Mouse (Mus musculus) MN1 (cell line): ENCODE measurements around the gene Arrdc5.

ENCODE experiments used
- DNase-seq: peaks from one replicate; pipeline ENCODE4 v3.0.0-alpha.2; 2016; ENCODE audit warnings: low spot score

Arrdc5 gene

DNA sequence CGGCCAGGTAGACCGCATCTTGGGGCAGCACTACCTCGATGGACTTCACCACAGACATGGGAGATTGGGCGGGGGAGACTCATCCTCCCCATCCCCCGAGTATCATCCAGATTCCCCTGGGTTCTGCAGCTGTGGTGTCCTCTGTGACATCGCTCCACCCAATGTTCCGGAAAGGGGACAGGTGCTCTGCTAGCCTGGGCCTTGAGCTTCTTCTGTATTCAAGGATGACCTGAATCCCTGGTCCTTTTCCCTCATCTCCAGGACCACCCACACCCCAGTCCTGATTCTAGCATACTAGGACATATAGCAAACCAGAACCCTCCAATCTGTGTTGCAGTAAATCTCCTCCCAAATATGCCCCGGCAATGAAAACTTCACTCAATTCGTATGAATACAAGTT lies at the start of gene Arrdc5:
Arrdc5 (minus strand) TSS at position 101 of the 400 bp plus-strand sequence.
- no peak for DNase-seq

DNA sequence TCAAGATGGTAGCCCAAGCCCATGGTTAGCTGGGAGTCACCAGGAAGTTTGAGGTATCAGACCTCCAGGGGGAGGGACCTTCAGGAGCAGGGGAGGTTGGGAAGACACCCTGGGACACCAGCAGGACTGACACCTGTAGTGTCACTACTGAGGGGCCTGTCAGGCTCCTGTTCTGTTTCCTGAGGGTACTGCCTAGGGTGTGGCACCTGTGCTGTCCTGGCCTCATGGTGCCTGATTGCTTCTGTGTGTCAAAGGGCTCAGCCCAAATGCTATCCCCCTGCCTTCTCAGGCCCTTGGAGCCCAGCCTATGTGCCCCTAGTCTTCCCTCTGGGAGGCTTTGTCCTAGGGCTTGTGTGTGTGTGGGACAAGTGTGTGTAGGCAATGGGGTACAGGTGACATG lies 48.5 kb upstream of the Arrdc5 start:
- no peak for DNase-seq

DNA sequence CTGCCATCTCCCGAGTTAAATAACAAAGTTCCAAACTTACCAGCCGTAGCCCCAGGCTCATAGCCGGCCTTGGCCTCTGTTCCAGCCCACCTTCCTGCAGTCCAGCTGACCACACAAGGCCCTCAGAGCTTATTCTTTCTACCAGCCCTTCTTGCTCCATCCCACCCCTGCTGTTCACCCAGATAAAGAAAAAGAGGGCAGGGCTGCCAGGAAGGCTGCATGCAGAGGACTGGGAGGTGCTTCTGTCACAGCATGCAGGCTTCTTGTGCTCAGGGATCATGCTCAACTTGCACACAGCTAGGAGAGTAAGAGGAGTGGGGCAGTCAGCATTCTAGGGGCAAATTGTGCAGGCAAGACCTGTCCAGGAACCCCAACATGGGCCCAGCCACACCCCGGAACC lies 48.0 kb upstream of the Arrdc5 start:
- no peak for DNase-seq

DNA sequence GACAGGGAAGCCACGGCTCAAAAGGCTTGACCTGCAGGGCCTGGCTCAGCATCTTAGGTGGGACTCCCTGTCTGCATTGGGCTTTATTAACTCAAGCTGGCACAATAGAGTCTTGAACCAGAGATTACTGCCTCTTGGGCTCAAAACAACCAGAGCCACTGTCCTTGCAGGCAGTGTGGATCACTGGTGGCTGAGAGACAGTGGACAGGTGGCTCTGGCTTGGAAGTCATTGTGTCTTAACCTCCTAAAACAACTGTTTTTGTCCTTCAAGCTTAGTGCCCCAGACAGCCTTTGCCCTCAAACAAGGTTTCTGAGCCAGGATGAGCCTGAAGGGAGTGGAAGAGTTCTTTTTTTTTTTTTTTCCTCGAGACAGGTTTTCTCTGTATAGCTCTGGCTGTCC lies 45.3 kb upstream of the Arrdc5 start:
- no peak for DNase-seq

DNA sequence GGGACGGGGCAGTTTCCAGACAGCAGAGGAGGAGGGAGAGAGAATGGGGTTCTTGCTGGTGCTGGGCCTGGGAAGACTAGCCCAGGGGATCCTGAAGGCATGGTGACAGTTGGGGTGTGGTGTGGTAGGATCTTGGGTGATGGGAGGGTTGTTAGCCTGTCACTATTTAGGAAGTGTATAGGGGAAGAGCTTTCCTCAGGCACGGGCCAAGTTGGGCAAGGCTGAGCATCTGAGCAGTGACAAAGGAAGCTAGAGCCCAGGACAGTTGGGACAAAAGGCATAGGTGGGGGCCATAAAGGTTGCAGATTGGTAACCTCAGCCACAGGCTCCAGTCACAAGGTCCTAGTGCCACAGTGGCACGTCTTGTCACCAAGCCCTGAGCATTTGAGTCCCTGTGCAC lies 43.4 kb upstream of the Arrdc5 start:
- DNase-seq, result no peak

DNA sequence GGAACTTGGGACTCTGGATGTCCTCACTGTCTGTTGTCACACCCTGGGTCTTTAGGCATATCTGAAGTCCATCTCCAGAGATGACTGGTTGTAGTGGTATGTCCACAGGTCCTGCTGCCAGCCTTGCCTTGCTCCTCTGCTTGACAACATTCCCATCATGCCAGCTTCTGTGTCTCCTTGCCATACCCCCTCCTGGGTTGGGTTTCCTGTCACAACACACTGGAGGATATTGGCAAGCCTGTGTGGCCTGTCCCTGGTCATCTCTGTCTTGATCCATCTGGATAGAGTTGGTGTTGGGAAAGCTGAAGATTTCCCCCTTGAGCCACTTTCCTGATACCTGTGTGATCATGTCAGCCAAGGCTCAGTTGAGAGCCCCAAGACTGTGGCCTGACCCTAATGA lies 40.6 kb upstream of the Arrdc5 start:
- no peak for DNase-seq

DNA sequence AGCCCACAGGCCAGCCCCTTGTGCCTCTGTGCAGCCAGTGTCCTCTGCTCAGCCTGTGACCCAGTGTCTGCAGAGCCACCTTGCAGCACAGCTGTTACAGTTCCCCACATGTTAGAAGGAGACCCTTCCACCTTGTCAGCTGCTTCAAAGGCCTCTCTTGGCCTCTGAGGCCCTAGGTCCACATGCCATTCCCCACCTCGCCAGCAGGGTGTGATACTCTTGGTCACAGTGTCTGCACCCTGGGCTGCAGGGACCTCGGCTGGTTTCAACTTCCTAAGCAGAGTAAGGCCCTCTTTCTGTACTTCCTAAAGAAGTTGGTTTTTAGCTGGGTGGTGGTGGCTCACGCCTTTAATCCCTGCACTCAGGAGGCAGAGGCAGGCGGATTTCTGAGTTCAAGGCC lies 38.8 kb upstream of the Arrdc5 start:
- DNase-seq, result peak; percentile 46

DNA sequence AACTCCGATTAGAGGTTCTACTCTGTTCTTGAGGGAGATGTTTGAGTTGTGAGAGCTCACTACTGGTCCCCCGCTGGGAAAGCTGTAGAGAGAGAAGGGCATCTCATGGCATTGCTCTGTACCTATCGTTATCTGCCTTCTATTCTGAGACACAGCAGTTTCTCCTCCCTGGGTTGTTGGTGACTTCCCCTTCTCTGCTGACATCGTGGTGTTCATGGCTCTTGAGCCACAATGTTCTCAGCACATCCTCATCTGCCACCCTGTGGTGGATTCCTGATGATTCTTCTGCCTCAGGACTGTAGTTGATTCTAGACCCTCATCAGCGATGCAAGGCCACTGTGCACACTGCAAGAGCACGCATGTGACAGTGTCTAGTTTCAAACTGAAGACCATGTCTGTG lies 37.7 kb upstream of the Arrdc5 start:
- DNase-seq, result no peak

DNA sequence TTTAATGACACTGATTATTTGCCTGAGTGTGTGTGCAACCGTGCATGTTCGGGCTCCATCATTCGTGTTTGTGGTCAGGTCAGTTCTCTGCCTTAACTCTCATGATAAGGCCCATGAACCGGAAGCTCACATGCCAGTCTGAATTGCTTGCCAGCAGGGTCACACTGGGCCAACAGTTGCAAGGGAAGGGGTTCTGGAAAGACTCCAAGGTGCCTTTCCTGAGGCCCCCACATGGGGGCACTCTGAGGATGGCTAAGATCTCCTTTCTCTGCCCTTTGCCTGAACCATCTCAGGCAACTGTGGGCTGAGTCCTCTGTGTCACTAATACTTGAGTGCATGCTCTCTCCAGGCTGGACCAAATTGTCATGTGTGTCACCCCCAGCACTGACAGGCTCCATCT lies 37.1 kb upstream of the Arrdc5 start:
- DNase-seq, result peak; percentile 79

DNA sequence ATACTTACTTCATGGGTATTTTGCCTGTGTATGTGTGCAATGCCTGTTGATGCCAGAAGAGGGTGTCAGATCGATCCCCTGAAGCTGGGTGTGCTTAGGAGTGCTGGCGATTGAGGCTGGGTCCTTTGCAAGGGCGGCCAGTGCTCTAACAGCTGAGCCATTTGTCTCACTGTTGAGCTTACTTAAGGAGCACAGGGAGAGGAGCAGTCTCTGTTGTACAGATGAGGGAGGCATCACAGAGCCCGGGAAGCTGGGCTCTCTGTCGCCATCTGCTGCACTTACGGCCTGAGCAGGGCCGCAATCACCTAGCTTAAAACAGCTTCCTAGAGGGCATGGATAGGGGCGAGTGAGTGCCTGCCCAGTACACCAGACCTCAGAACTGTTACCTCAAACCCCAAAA lies 32.9 kb upstream of the Arrdc5 start:
- no peak for DNase-seq

DNA sequence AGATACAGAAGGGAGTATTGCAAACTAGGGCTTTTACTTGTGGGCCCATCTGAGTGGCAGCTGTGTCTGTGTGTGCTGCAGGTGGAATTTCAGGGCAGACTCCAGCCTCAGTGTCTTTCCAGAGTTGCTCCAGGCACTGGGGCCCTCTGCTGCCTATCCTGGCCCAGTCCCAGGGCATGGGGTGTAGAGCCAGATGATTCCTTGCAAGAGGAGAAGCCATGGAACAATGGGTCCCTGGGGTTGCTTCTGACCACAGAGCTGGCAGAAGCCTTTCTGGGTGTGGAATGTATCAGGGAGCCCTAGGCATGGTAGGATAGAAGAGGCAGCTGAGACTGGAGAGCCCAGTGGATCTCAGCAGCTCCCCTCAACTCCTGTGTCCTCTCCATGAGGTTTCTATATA lies 31.2 kb upstream of the Arrdc5 start:
- no peak for DNase-seq

DNA sequence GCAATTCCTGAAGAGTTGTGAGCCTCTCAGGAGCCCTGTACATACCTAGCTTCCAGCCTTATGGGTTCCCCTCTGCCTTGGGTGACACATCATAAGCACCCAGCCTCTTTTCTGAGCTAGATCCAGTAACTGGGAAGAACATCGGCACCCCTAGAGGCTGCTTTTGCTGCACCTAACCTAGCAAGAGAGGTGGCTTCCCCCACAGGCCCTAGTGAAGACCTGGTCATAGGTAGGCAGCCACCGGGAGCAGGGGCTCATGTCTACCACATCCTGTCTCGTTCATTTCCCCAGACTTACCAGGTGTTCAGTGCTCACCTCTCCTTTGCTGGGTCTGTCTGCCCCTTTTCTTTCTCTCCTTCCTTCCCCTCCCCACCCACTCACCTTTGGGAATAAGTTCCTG lies 30.3 kb upstream of the Arrdc5 start:
- DNase-seq, result no peak

DNA sequence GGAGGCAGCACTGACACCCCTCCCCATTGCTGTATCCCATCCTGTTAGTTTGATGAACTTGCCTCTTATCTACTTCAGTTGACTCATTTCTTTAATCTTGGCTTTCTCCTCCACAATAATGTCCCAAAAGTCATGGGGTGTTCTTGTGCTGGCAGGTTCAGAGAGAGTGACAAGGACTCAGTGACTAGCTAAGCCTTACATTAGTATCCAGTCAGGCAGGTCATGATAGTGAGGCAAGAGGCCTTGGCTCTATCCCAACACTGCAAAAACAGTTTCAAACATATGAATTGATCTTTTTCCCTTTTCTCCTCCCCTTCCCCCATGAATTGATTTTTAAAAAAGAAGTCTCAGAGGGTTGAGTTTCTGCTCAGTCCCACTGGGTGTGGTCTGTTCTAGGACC lies 29.2 kb upstream of the Arrdc5 start:
- no peak for DNase-seq

DNA sequence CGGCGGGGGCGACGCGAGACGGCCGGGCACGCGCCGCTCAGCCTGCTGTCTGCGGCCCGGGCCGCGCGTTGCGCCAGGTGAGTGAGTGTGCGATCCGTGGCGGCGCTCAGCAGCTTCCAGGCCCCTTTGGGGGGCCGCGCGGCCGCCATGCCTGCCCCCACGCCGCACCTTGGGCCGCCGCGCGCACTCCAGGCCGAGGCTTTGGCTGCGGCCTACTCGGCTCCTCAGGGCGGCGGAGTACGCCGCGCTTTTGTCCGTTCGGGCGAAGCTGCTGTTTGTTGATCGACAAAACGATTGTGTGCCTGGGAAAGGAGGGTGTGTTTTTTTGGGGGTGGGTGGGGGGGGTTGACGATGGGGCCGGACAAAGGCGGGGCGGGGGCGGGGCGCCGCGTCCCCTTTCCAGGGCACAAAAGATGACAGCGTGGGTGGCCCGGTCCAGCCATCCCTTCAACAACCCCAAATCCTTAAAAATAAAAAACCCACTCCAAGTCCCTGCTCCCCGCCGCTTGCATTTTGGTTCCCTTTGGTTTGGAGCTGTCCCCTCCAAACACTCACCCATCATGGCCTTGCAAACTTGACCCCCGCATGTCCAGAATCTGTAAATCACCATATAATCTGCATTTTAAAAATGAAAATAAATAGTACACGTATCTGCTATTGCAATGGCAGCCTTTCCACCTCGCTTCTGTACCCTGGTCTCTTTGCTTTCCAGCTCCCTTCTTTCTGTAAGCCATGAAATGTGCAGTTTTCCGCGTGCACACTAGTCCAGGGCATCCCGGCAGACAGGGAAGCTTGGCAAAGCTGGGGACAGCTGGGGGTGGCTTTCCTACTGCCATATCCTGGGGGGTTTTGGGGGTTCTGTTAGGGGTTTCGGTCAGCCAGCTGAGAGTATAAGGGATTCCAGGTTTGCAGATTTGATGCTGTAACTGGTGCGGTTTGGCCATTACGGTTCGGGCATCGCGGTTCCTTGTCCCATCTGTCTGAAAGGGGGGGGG lies 26.4 kb upstream of the Arrdc5 start:
- DNase-seq, result peak; percentile 35

DNA sequence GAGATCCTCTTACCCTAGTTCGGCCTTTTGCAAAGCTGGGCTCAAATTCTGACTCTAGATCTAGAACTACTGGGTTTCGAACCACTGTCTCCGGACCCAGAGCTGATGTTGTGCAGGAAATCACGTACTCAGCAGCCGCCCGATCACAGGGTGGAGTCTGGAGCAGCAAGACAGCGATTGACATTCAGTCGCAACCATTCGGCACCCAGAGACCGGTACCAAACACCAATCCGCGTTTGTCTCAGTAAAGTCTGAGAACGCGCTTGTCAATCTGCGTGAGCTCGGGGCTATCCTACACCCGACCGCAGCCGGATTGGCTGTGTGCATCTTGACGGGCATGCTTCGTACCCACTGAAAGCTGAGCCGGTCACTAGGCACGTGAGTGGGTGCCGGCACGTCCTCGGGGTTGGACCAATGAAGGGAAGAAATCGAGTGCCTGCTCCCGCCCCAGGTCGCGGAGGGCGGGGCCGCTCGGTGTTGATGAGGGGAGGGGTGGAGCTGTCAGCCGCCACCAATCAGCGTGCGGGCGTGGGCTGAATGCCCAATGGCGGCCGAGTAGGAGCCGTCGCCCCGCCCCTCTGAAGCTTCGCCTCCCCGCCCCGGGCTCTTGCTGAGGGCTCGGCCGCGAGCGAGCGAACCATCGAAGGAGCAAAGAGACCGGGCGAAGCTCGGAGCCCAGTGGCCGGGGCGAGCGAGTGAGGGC lies 25.5 kb upstream of the Arrdc5 start, which contains the start of gene Kdm4b:
Kdm4b (plus strand) TSS at position 613 of the 703 bp plus-strand sequence.
- DNase-seq, result peak; percentile 100

DNA sequence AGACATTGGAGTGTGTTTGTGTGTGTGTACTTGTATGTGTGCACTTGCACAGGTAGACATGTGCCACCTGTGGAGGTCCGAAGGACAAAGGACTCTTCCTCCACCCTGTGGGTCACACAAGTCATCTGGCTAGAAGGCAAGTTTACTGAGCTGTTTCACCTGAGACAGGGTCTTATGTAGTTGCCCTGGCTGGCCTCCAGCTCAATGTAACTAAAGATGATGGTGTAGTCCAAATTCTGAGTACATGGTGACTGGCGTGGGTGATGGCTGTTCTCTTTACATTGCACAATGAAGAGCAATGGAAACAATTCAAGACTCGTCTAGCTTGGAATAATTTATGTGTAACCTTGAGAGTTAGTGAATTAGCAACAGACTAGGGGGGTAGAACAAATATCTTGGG lies 24.3 kb upstream of the Arrdc5 start:
- DNase-seq, result peak; percentile 33

DNA sequence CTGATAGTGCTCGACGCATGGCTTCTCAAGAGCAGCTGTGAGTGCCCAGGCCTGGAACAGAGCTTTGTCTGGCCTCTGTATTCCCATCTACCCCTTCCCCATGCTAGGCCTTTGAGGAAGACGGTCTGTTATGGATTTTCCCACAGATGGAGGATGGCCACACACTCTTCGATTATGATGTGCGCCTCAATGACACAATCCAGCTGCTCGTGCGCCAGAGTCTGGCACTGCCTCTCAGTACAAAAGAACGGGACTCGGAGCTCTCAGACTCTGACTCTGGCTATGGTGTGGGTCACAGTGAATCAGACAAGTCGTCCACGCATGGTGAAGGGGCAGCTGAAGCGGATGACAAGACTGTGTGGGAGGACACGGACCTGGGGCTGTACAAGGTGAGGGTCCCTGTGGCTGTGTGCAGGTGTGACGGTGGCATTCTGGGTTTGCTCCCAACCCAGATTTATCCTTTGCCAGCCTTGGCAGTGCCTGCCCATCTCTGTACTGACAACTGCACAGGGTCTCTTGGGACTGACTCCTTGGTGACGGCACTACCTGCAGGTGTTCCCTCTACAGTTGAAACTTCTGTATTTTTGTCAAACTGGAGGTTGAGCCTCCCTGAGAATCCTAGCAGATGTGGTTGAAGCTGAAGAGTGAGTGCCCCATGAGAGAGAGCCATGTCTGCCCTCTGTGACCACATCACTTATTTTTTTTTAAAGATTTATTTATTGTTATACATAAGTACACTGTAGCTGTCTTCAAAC lies 9.3 kb upstream of the Arrdc5 start:
- DNase-seq, result no peak

DNA sequence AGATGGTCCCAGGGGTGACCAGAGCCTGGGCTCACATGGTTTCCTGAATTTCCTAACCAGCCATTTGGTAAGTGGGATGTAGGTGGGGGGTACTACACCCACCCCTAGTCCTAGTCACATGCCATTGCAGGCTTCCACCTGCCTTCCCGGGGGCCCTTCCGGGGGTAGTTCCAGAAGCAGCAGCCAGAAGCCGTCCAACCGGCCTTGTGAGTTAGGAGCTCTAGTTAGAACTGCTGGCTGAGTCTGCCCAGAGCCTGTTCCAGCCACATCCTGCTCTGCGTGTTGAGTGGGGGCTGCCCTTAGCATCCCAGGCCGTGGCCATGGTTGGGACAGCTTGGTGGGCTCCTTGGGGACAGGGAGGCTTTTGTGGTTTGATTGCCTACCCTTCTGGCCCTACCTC lies 8.0 kb upstream of the Arrdc5 start:
- no peak for DNase-seq

DNA sequence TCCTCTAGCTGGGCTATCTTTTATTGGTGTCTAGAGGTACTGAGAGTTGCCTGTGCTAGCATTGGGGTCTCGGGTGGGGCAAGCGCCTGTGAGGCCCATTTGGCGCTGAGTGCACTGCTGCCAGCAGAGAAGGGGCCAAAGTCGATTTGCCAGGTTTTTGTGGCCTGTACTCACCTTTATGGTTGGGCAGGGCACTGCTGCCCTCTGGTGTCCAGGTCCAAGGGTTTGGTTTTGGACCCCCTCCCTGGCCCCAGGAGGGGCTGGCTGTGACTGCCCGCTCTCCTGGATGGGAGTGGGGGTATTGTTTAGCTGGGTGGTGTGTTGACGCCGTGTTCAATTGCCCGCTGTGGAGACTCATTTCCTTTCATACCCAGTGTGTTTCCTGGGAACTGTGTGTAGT lies 5.7 kb upstream of the Arrdc5 start:
- DNase-seq, result peak; percentile 40

DNA sequence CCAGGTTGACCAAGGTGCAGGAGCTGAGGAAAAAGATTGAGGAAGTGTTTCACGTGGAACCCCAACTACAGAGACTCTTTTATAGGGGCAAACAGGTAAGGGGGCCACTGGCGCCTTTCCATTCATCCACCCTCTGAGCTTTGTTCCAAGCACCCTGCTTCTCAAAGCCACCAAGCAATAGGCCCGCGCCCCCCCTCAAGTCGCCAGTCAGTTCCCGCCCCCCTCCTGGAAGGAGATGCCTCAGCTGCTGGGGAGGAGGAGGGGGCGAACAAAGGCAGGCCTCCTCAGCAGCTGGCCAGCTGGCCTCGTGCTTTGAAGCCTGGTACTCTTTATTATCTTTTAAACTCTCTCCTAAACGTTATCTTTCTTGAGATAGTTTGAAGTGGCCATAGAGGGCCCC lies 5.1 kb upstream of the Arrdc5 start:
- DNase-seq, result no peak

DNA sequence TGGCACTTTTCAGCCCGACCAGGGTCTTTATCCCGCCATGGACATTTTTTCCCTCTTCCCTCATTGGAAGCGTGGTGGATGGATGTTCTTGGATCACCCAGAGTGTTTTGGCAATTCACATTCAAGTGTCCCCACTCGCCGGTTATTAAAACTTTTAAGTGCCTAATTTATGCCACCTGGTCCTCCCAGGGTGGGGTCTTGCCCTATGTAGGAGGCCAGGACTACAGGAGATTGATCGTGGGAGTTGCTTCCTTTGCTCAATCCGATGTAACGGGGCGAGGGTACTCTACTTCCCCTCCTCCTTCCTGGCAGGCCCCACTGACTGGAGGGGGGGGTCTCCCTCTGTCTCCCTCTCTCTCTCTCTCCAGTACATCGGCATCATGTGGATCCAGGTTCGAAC lies 4.6 kb upstream of the Arrdc5 start:
- no peak for DNase-seq

DNA sequence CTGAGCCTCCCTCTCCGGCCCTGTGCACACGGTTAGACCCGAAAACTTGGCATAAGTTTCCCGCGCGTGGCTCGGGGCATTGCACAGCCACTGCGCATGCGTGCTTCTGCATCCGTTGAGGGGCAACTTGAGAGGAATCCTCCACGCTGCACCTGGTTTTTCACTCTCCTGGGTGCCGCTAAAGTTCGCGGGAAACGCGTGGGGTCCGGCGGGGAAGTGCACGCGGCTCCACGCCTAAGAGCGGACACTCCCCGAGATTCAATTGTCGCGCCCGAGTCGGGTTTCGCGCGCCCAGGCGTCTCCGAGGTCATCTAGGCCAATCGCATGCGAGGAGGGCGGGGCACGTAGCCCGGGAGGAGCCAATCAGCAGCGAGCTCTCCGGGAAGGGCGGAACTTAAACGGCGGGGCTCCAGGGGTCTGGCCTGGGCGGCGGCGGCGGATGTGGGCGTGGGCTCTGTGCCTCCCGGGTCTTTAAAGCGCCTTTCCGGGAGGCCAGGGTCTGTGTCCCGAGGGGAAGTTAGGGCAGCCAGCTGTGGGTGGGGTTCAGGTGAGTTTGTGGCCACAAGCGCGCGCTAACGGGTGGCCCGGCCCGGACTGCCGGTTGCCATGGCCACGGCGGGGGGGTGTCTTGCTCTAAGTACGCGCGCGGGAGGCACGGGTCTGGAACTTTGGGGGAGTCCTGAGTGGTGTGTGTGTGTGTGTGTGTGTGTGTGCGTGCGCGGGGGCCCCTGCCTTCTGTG lies 3.9 kb upstream of the Arrdc5 start:
- DNase-seq, result peak; percentile 99
